Mouse (Mus musculus) neural tube, embryonic 14.5 days (tissue): ENCODE measurements around the gene Smarcd2. TPM values are rescaled to one million over a fixed set of nuclear protein-coding genes. Genes with fewer than 3 reads are reported as not detected.

Experiments
- ATAC-seq: fragments of 200-750 bp; cut with Nextera tagmentation; 2 replicates; pipeline ENCODE4 v1.8.0; 2017; ENCODE audit warnings: low read depth, mild to moderate bottlenecking, moderate TSS enrichment, moderate library complexity
- H3K27ac ChIP-seq: fragments of 300-500 bp; sonication (generic); 2 replicates; pipeline ENCODE4 v1.5.1; 2014; ENCODE audit warnings: low read depth, mild to moderate bottlenecking, control low read depth, low read length, moderate library complexity, mixed read lengths
- H3K27me3 ChIP-seq: fragments of 300-500 bp; sonication (generic); 2 replicates; pipeline ENCODE4 v1.6.1; 2014; ENCODE audit warnings: low read length; ENCODE audit not compliant: control insufficient read depth, insufficient read depth
- H3K36me3 ChIP-seq: fragments of 300-500 bp; sonication (generic); 2 replicates; pipeline ENCODE4 v1.6.1; 2014; ENCODE audit warnings: low read length, mixed read lengths; ENCODE audit not compliant: control insufficient read depth, insufficient read depth
- H3K4me1 ChIP-seq: fragments of 300-500 bp; sonication (generic); 2 replicates; pipeline ENCODE4 v1.6.1; 2014; ENCODE audit warnings: low read length; ENCODE audit not compliant: control insufficient read depth, insufficient read depth
- H3K4me2 ChIP-seq: fragments of 300-500 bp; sonication (generic); 2 replicates; pipeline ENCODE4 v1.6.1; 2014; ENCODE audit warnings: mild to moderate bottlenecking, low read depth, low read length, control low read depth
- H3K4me3 ChIP-seq: fragments of 300-500 bp; sonication (generic); 2 replicates; pipeline ENCODE4 v1.5.1; 2014; ENCODE audit warnings: low read depth, low read length, control low read depth, mixed read lengths
- H3K9ac ChIP-seq: fragments of 300-500 bp; sonication (generic); replicated peaks from 2 replicates; pipeline ENCODE4 v1.6.1; 2014; ENCODE audit warnings: low read depth, mild to moderate bottlenecking, control low read depth, low read length, mixed read lengths
- H3K9me3 ChIP-seq: fragments of 300-500 bp; sonication (generic); 2 replicates; pipeline ENCODE4 v1.6.1; 2016; ENCODE audit warnings: low read length; ENCODE audit not compliant: control insufficient read depth
- WGBS: fragments of 180-500 bp; shearing (Covaris S2); extraction: QIAGEN DNeasy Blood & Tissue Kit; methylation state at CpG from one replicate; pipeline ENCODE4 v1.1.7; 2014; 5-methylcytosine and 5-hydroxymethylcytosine counted together
- polyA plus RNA-seq: library from polyadenylated mRNA; unstranded; fragments of >200 nt; fragmentation: Nextera tagmentation; extraction: Ambion mirVana; gene quantifications from 2 replicates; pipeline ENCODE4 v1.2.1, GENCODE M21; 2014

Smarcd2 gene
- polyA plus RNA-seq, 1 experiment from 2014 or later = 10.3 TPM

DNA sequence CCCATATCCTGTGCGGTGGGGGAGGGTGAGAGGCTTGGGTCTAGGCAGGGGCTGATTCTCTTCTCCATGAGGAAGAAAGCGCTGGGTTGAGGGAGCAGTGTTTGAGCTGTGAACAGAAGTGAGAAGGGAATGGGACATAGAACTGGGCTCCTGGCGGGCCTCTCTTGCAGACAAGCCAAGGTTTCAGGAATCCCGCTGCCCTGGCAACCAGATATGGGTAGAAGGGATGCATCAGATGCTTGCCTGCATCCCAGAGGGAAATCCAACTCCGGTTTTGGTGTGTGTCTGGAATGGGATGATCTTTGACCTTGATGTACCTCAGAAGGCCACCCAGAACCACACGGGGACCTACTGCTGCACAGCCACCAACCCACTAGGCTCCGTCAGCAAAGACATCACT, 13.4 kb upstream of the Smarcd2 start:
- no peak overlapping the region for H3K9ac ChIP-seq
- no peak for ATAC-seq
- H3K9me3 ChIP-seq = no peaks in the 10 kb centered on the region
- H3K27me3 ChIP-seq = no peaks in the 10 kb centered on the region
- H3K36me3 ChIP-seq = no peaks in the 10 kb centered on the region
- H3K27ac ChIP-seq = no peak overlapping the region
- H3K4me2 ChIP-seq = no peak overlapping the region
- 88% methylated on average over 7 of the region's 7 CpGs for WGBS
- H3K4me1 ChIP-seq = no peaks in the 10 kb centered on the region
- H3K4me3 ChIP-seq = no peak overlapping the region

DNA sequence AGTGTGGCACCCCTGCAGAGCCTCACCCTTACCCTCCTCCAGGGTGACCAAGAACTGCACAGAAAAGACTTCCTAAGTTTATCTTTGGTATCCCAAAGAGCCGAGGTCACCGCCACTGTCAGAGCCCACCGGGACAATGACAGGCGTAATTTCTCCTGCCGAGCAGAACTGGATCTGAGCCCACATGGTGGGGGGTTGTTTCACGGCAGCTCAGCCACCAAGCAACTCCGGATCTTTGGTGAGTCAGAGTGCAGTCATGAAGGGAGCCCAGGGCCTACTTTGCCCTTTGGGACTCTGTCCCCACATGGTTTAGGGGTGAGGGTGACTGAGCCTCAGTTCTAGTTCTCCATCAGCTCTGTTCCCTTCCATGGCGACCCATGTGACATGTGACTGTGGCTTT, 11.4 kb upstream of the Smarcd2 start:
- H3K4me3 ChIP-seq = no peak overlapping the region
- no peak for ATAC-seq
- no peaks in the 10 kb centered on the region for H3K4me1 ChIP-seq
- H3K4me2 ChIP-seq = no peak overlapping the region
- H3K36me3 ChIP-seq = no peaks in the 10 kb centered on the region
- no peaks in the 10 kb centered on the region for H3K9me3 ChIP-seq
- H3K9ac ChIP-seq = no peak overlapping the region
- no peak overlapping the region for H3K27ac ChIP-seq
- no peaks in the 10 kb centered on the region for H3K27me3 ChIP-seq
- 61% methylated on average over 8 of the region's 8 CpGs for WGBS

DNA sequence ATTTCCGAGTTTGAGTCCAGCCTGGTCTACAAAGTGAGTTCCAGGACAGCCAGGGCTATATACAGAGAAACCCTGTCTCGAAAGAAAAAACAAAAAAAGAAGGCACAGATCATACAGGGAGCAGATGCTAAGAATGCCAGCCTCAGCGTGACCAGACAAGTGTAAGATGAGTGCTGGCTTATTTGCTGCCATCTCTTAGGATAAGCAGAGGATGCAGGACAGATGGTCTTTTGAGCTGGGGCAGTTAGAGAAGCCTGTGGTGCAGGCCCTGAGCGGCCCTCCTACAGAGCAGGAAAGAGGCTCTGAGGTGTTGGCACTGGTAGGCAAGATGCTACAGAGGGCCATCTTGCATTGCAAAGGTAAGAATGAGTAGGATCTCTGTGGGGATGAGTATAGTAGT, 10.6 kb upstream of the Smarcd2 start:
- Histone ChIP-seq H3K4me3 (no peak overlapping the region), H3K9ac (no peak overlapping the region), H3K9me3 (no peaks in the 10 kb centered on the region), H3K4me1 (no peaks in the 10 kb centered on the region), H3K36me3 (no peaks in the 10 kb centered on the region), H3K4me2 (no peak overlapping the region), H3K27me3 (no peaks in the 10 kb centered on the region), H3K27ac (no peak overlapping the region)
- 81% methylated on average over 4 of the region's 4 CpGs for WGBS
- no peak for ATAC-seq

DNA sequence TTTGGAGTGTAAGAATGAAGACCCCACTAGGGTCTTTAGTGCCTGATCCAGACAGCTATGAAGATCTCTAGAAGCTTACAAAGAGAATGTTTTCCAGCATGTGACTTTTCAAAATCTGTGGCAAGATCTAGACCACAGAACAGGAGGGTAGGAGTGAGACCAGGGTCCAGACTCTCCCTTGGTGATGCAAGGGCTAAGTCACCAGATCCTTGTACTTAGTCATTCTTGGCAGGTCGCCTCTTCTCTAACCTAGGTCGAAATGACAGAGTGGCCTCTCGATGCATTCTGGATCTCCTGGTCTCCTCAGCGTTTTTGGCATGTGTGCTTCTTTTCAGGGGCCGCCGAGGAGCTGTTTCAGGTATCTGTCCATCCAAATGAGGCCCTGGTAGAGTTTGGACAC, 9.7 kb upstream of the Smarcd2 start:
- Histone ChIP-seq H3K36me3 (no peaks in the 10 kb centered on the region), H3K4me1 (no peaks in the 10 kb centered on the region), H3K4me3 (no peak overlapping the region), H3K27me3 (no peaks in the 10 kb centered on the region), H3K9ac (no peak overlapping the region), H3K4me2 (no peak overlapping the region), H3K9me3 (no peaks in the 10 kb centered on the region), H3K27ac (no peak overlapping the region)
- 87% methylated on average over 6 of the region's 6 CpGs for WGBS
- ATAC-seq = no peak

DNA sequence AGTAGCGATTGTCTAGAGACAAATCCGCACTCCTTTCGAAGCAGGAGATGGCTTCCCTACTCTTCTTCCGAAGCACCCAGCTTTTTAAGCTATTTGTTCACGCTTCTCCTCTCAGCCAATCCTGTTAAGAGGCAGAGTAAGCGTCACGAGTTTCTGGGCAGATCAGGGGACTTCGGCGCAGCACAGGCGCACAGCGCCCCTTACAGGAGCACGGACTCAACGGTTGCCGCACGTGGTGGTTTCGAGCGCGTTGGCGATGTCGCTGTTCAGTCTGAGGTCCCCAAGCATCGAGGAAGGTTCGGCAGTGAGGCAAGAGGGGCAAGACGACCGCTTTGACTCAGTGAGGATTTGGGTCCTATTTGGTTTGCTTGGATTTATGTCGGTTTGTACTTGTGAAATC, 3.7 kb upstream of the Smarcd2 start, which contains the start of gene Tcam1:
Tcam1 (plus strand) TSS at position 219 of the 400 bp plus-strand sequence.
- Histone ChIP-seq H3K4me1 (peaks cover 3% of the 10 kb centered on the region), H3K4me2 (peak within 1 kb of the TSS; percentile 46), H3K27ac (no peak within 1 kb of the TSS), H3K9ac (0 out of 2 replicates have a peak within 1 kb of the TSS, but pooled peaks have one; percentile 7), H3K4me3 (peak within 1 kb of the TSS; percentile 3; the same call in 1 of the 2 replicates), H3K9me3 (no peaks in the 10 kb centered on the region), H3K36me3 (no peaks in the 10 kb centered on the region), H3K27me3 (no peaks in the 10 kb centered on the region)
- ATAC-seq = peak; percentile 77
- WGBS = 10% methylated on average over 25 of the region's 25 CpGs

DNA sequence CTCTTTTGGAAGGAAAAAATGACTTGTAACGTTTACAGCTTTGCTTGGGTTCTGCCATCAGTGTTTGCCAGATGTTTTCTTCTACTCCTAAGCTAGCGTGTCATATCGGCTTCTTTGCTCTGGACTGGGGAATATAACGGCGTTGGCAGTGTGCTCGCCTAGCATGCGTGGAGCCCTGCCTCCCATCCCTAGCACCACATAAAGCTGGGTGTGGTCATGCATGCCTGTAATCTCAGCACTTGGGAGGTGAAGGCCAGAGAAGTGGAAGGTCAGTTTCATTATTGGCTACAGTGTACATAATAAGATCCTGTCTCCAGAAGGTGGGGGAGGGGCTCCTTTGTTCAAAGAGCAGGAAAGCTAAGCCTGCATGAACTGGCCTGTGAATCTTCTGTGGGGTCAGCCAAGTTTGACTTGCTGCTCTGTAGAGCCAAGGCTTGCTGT, 2.2 kb upstream of the Smarcd2 start:
- H3K4me3 ChIP-seq = no peak overlapping the region
- WGBS = 88% methylated on average over 7 of the region's 7 CpGs
- H3K27ac ChIP-seq = no peak overlapping the region
- no peak overlapping the region for H3K9ac ChIP-seq
- no peaks in the 10 kb centered on the region for H3K27me3 ChIP-seq
- H3K9me3 ChIP-seq = no peaks in the 10 kb centered on the region
- no peak for ATAC-seq
- no peak overlapping the region for H3K4me2 ChIP-seq
- no peaks in the 10 kb centered on the region for H3K36me3 ChIP-seq
- H3K4me1 ChIP-seq = peaks cover 8% of the 10 kb centered on the region

DNA sequence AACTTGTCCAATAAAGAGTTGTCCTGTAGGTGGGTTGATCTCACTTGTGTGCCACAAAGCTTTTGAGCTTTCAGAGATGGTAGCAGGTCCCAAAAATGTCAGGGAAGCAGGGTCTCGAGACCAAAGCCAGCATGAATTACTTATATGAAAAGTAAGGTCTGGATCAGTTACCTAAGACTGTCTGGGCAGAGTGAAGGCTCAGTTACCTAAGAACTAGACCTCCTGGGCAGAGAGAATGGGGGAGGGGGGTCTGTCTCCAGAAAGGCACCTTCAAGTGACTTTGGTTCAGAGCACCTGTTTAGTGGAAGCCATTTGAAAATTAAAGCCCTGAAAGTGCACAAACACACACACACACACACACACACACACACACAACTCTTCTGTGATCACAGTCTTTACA, 1.6 kb upstream of the Smarcd2 start:
- Histone ChIP-seq H3K4me3 (no peak overlapping the region), H3K4me1 (peaks cover 8% of the 10 kb centered on the region), H3K27me3 (no peaks in the 10 kb centered on the region), H3K4me2 (no peak overlapping the region), H3K36me3 (no peaks in the 10 kb centered on the region), H3K9me3 (no peaks in the 10 kb centered on the region), H3K9ac (no peak overlapping the region), H3K27ac (no peak overlapping the region)
- 86% methylated on average over 1 of the region's 1 CpGs for WGBS
- ATAC-seq = no peak

DNA sequence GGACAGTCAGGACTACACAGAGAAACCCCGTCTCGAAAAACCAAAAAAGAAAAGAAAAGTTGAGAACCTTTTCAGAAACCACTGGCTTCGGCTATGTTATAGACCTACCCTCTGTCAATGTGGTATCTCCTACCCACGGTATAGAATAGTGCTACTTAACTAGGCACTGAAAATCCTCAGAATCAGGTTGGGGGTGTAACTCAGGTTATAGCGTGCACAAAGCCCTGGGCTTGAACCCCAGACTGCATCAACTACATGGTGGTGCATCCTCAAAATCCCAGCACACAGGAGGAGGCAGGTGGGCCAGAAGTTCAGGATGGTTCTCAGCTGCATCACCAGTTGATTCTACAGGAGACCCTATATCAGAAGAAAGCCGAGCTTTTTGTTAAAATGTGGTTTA, 1.0 kb upstream of the Smarcd2 start:
- H3K4me3 ChIP-seq = no peak overlapping the region
- no peak overlapping the region; the same call in 1 of the 2 replicates for H3K4me2 ChIP-seq

DNA sequence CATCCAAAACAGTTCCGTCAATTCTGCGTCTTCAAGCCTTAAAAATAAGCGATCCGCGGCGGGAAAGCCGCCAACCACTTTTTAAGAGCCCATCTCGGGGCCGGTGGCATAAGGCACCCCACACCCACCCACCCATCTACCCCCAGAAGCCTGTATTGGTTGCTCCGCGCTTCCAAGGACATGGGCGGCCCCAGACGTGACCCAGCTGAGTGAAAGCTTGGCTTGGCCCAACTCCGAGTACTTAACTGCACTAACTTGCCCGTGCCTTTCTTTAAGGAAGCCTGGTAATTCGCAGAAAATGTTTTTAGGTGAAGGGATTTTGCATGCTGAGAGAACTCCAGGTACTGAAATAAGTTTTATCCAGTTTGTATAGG, 526 bp upstream of the Smarcd2 start:
- H3K36me3 ChIP-seq = no peaks in the 10 kb centered on the region
- 20% methylated on average over 16 of the region's 16 CpGs for WGBS

More for the DNA sequence above, 1.0 kb upstream of the Smarcd2 start:
- H3K9ac ChIP-seq = no peak overlapping the region
- no peaks in the 10 kb centered on the region for H3K27me3 ChIP-seq
- 96% methylated on average over 6 of the region's 6 CpGs for WGBS
- no peak overlapping the region for H3K27ac ChIP-seq
- peaks cover 14% of the 10 kb centered on the region for H3K4me1 ChIP-seq
- ATAC-seq = no peak
- H3K9me3 ChIP-seq = no peaks in the 10 kb centered on the region
- H3K36me3 ChIP-seq = no peaks in the 10 kb centered on the region

More for the DNA sequence above, 526 bp upstream of the Smarcd2 start:
- Histone ChIP-seq H3K4me3 (peak overlapping the region; percentile 89), H3K9ac (peak overlapping the region; percentile 49), H3K4me1 (peaks cover 19% of the 10 kb centered on the region), H3K4me2 (peak overlapping the region; percentile 79), H3K27me3 (no peaks in the 10 kb centered on the region), H3K9me3 (no peaks in the 10 kb centered on the region), H3K27ac (peak overlapping the region; percentile 56)
- ATAC-seq = peak; percentile 19; the same call in 1 of the 2 replicates
